Comparison of ENCODE assay signal across 8 mouse cellular contexts in the genomic region with DNA sequence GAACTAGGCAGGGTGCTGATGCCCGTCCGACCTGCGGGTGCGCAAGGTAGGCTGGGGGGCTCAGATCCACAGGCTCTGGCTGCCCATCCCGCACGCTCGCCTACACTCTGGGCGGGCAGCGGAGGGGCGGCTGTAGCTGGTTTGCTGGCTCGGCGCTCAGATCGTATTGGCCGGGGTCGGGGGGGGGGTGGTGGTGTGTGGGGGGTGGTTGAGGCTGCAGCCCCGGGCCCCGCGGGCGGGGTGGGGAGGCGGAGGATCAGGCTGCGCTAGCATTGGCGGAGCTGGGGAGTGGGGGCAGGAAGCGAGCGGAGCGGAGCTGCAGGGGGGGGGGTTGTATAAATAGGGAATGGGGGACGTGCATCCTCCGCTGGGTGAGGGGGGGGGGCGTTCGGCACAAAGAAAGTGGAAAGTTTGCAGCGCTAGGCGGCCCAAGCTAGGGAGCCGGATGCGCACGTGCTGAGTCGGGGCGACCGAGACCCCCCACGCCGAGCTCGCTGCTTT. TPM values are rescaled to one million over a fixed set of nuclear protein-coding genes. Genes with fewer than 3 reads are reported as not detected.
DNase-seq lines count a peak whose midpoint lies in the region; ATAC-seq lines count a peak whose summit lies in the region.

No protein-coding gene starts in this region.

- intact Hi-C loops in left cerebral cortex, postnatal 4 days (cut with DNase I) = no loop called here

- peak; percentile 52 for ATAC-seq in inflammation-experienced regulatory T-cells, adult 6 months
- peak; percentile 27 for ATAC-seq in megakaryocyte-erythroid progenitor cell, adult 5-6 weeks (replicated peaks; ENCODE audit: low FRiP score, low TSS enrichment, poor library complexity, severe bottlenecking)

- DNase-seq in WW6 (ENCODE audit: low read depth, low spot score) = peak; percentile 58
- DNase-seq in cerebellum, postnatal 4 days (ENCODE audit: low spot score in 2 of 2) = peak; percentile 80 to 85
- DNase-seq in gastrocnemius, adult 8-10 months (ENCODE audit: low spot score in 2 of 2) = peak; percentile 45 to 71
- DNase-seq in left cerebral cortex, postnatal 4 days = peak; percentile 96
- DNase-seq in right cerebral cortex, postnatal 36 days (ENCODE audit: low spot score in 2 of 2) = peak; percentile 60
- no peak for DNase-seq in c-Kit-positive CD71-positive TER-119-positive erythroid progenitor cells, embryonic 14.5 days (ENCODE audit: low spot score)

RNA-seq across cellular contexts. Expression of a gene that starts 0.7 kb away (rescaled TPM):
- total RNA-seq in gastrocnemius, adult 8-10 months (2022) = 10 to 100 TPM; 13.0 to 22.3 (median 19.2) TPM
- polyA plus RNA-seq in inflammation-experienced regulatory T-cells, adult 6 months (2017; shearing (Covaris generic)) = 10 to 100 TPM; 15.5 to 19.6 (median 16.0) TPM
- total RNA-seq in left cerebral cortex, postnatal 4 days (2021) = 10 to 100 TPM; 62.5 to 62.9 TPM
- 89.5 and 92.4 TPM in 2 replicates for total RNA-seq in megakaryocyte-erythroid progenitor cell, adult 5-6 weeks (2014; fragmentation: Nextera tagmentation)
- 64.2 and 78.3 TPM in 2 replicates for total RNA-seq in megakaryocyte-erythroid progenitor cell, adult 5-6 weeks (2017)

RNA-seq across cellular contexts. Expression of a gene that starts 23.1 kb away (rescaled TPM):
- total RNA-seq in gastrocnemius, adult 8-10 months (2022) = 10 to 100 TPM; 42.1 to 48.9 (median 44.3) TPM
- 100 to 1,000 TPM; 162 to 177 (median 172) TPM for polyA plus RNA-seq in inflammation-experienced regulatory T-cells, adult 6 months (2017; shearing (Covaris generic))
- 10 to 100 TPM; 86.1 to 96.8 TPM for total RNA-seq in left cerebral cortex, postnatal 4 days (2021)
- 178 and 211 TPM in 2 replicates for total RNA-seq in megakaryocyte-erythroid progenitor cell, adult 5-6 weeks (2014; fragmentation: Nextera tagmentation)
- total RNA-seq in megakaryocyte-erythroid progenitor cell, adult 5-6 weeks (2017) = 230 and 276 TPM in 2 replicates

RNA-seq across cellular contexts. Expression of a gene that starts 40.8 kb away (rescaled TPM):
- 10 to 100 TPM; 28.3 to 39.0 (median 36.6) TPM for total RNA-seq in gastrocnemius, adult 8-10 months (2022)
- polyA plus RNA-seq in inflammation-experienced regulatory T-cells, adult 6 months (2017; shearing (Covaris generic)) = 10 to 100 TPM; 11.5 to 59.1 (median 35.3) TPM
- total RNA-seq in left cerebral cortex, postnatal 4 days (2021) = 10 to 100 TPM; 22.9 to 23.4 TPM
- total RNA-seq in megakaryocyte-erythroid progenitor cell, adult 5-6 weeks (2014; fragmentation: Nextera tagmentation) = 8.3 and 20.5 TPM in 2 replicates
- 17.5 and 28.1 TPM in 2 replicates for total RNA-seq in megakaryocyte-erythroid progenitor cell, adult 5-6 weeks (2017)
